Mouse (Mus musculus): ENCODE measurements around the gene Ccn1.

Ccn1 gene

GRCm38 (mm10) chr3:145649852-145650202 is at the start of gene Ccn1:
Ccn1 (minus strand) TSS chr3:145649981.
- peak; percentile 78 to 81 for DNase-seq (ENCODE audit: low spot score in 2 of 2)

GRCm38 (mm10) chr3:145693361-145693760 is 43.6 kb upstream of the Ccn1 start:
- DNase-seq (ENCODE audit: low spot score in 2 of 2): no peak

- no peak for DNase-seq (ENCODE audit: low spot score in 2 of 2)
These were observed 42.3 kb upstream of the Ccn1 start for GRCm38 (mm10) chr3:145692037-145692436.

- DNase-seq (ENCODE audit: low spot score in 2 of 2): no peak
These were observed 41.6 kb upstream of the Ccn1 start for GRCm38 (mm10) chr3:145691415-145691814.

GRCm38 (mm10) chr3:145689271-145689670 is 39.5 kb upstream of the Ccn1 start:
- DNase-seq (ENCODE audit: low spot score in 2 of 2): no peak

- DNase-seq (ENCODE audit: low spot score in 2 of 2): no peak
These were observed 38.1 kb upstream of the Ccn1 start for GRCm38 (mm10) chr3:145687836-145688235.

GRCm38 (mm10) chr3:145684604-145685441 is 35.0 kb upstream of the Ccn1 start:
- no peak for DNase-seq (ENCODE audit: low spot score in 2 of 2)

DNA sequence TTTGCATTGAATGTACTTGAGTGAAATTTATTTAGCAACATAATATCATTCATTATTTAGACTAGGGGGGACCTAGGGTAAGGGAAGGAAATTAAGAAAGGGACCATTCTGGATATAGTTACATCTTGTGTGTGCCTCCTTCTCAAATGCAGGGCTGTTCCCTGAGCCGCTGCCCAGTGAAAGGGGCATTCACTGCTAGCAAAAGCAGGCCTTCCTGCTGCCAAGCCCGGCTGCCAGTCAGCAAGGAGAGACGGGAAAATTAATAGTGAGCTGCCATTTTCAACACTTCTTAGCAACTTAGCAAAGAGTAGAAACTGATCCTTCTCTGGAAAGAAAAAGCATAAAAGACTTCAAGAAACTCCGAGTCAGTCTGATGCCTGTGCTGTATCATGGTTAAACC is 34.4 kb upstream of the Ccn1 start:
- DNase-seq (ENCODE audit: low spot score in 2 of 2): peak; percentile 45 to 58

GRCm38 (mm10) chr3:145681348-145681935 is 31.7 kb upstream of the Ccn1 start:
- peak; percentile 75 to 76 for DNase-seq (ENCODE audit: low spot score in 2 of 2)

DNA sequence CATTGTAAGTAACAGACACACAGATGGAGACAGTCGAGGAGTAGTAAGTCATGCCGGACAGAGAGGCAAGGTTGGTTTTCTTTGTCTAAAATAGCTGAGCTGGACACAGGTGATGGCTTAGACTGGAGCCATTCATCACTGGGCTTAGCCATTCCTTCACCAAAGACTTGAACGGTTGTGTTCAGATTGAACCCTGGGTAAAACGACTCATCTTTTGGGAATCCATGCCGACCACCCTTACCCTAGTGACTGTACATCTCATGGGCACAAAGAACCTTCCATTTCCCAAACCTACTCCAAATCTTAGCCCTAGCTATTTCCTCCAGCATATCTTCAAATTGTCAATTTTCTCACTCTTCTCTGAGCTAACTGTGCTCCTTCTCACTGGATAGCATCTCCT is 30.9 kb upstream of the Ccn1 start:
- DNase-seq (ENCODE audit: low spot score in 2 of 2): no peak

DNA sequence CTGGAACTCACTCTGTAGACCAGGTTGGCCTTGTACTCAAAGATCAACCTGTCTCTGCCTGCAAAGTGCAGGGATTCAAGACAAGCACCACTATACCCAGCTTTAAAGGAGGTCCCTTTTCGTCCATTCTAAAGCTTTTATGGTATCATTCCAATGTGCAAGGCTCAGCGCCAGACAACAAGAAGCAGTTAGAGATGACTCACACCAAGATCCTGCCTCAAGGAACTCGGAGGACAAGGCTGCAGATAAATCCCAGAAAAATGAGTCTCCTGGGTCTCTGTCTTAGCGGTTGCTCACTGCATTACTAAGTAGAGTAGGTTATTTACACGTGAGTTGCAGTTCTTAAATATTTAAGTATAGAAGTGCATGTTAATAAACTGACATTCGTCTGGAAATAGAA is 26.4 kb upstream of the Ccn1 start:
- no peak for DNase-seq (ENCODE audit: low spot score in 2 of 2)

DNA sequence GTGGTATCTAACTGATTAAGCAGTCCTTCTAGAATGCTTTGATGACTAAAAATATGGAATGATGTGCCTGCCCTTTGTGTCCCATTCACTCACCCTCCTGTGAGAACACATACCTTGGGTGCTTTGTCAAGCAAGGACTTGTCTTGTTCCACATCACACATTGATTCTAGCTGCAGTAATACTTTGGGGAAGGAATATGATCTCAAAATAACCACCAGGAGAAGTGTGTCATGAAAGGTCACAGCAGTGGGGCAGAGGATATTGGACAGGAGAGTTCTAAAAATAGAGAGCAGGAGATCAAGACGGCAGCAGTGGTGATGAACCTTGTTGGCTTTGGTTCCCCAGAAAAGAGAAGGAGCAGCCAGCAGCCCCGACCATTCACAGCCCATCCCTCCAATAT is 25.0 kb upstream of the Ccn1 start:
- DNase-seq (ENCODE audit: low spot score in 2 of 2): no peak

DNA sequence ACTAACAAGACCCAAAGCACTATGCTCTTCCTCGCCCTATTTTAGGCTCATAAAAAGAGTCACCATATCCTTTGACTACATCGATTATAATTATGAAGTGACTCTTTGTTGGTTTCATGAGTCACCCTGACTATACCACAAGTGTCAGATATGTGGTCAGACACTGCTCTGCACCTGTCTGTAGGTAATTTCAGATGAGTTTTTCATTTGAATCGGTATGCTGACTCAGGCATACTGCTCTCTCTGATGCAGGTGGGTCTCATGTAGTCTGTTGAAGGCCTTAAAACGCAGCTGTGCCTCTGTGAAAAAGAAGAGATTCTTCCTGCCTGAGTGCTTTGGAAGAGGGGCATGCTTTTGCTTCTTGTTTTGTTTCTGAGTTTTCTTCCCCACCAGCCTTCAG is 16.6 kb upstream of the Ccn1 start:
- no peak for DNase-seq (ENCODE audit: low spot score in 2 of 2)

DNA sequence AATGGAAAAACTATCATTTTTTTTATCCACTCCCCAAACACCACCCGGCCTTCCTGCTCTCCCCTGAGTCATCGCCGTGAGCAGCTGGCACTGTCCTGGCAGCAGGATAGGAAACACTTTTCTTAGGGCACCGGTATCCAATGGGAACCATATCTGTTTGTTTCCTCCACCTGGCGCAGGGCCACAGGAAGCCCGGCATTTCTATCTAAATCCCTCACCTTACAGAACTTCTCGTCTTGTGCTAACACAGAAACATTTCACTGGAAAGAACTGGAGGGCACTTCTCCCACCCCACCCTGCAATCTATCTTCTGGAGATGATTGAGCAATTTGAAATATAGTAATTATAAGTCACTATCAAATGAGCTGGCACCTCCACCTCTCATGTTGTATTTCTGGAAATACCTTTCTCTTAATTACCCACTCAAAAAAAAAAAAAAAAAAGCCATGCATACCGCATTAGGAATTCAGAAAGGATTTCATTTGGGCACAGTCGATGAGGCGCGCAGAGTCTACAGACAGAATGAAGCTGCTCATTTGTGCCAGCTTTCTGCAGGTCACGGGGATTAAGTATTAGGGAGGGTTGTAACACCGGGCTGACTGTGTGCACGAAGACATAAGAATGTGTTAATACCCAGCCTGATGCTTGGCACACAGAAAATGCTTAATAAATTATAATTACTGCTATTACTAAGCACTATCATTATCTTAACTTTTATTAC is 7.4 kb upstream of the Ccn1 start:
- no peak for DNase-seq (ENCODE audit: low spot score in 2 of 2)

GRCm38 (mm10) chr3:145654944-145655343 is 5.2 kb upstream of the Ccn1 start:
- DNase-seq (ENCODE audit: low spot score in 2 of 2): no peak

GRCm38 (mm10) chr3:145654028-145654427 is 4.2 kb upstream of the Ccn1 start:
- no peak for DNase-seq (ENCODE audit: low spot score in 2 of 2)

- peak; percentile 69 to 73 for DNase-seq (ENCODE audit: low spot score in 2 of 2)
These were observed 3.6 kb upstream of the Ccn1 start for GRCm38 (mm10) chr3:145653191-145653940.

GRCm38 (mm10) chr3:145652322-145653131 is 2.7 kb upstream of the Ccn1 start:
- DNase-seq (ENCODE audit: low spot score in 2 of 2): peak in 1 of 2 experiments; percentile 38

- no peak for DNase-seq (ENCODE audit: low spot score in 2 of 2)
These were observed 2.2 kb upstream of the Ccn1 start for GRCm38 (mm10) chr3:145651978-145652321.

- DNase-seq (ENCODE audit: low spot score in 2 of 2): peak in 1 of 2 experiments; percentile 33
These were observed 1.5 kb upstream of the Ccn1 start for GRCm38 (mm10) chr3:145651029-145651977.

All from right cerebral cortex, postnatal 10 days (tissue).